Comparison of ENCODE assay signal across 8 mouse cellular contexts in the genomic region with DNA sequence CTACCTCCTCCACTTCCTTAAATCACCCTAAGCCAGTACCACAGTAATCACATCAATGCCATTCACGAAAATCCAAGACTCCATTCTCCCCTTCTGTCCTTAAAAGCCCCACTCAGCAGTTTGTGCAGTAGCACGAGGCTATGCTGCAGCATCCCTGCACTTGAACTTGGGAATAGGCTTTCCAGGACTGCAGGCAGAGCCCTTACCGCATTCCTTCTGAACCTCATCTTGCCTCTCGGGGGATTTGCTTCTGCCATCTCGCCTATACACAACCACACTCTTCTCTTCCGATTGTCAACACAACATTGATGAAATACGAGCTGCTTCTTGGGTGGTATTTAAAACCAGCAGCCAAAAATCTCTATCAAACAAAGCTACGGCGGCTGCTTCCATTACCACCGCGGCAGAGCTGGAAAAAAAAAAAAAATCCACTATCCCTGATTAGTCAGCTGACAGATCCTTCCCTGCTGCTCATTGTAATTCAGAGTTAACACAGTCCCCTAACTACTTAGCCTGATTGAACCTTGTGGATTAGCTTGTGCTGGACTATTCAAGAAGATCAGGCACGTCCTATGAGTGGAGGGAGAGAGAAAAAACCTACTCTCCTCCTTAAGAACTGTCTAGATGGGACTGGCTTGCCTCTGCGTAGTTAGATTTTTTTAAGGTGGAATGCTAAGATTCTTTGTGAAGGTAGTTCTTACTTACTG. TPM values are rescaled to one million over a fixed set of nuclear protein-coding genes. Genes with fewer than 3 reads are reported as not detected.
A peak's percentile ranks its signal among the peaks of the same experiment; 100 is the strongest.
DNase-seq lines count a peak whose midpoint lies in the region; ATAC-seq lines count a peak whose summit lies in the region.

No protein-coding gene starts in this region.

- WGBS in kidney, embryonic 14.5 days = 26% methylated on average over 13 of the region's 13 CpGs
- WGBS in hindbrain, embryonic 14.5 days = 23% methylated on average over 13 of the region's 13 CpGs
- WGBS in midbrain, embryonic 11.5 days = 21% methylated on average over 13 of the region's 13 CpGs

- DNase-seq in kidney, adult 8-10 months = no peak
- DNase-seq in embryo, embryonic 10.5 days (ENCODE audit: low spot score) = peak; percentile 32
- peak; percentile 43 for DNase-seq in hindbrain, embryonic 14.5 days (ENCODE audit: low spot score)
- DNase-seq in midbrain, embryonic 11.5 days (ENCODE audit: low spot score, missing footprints) = no peak
- no peak for DNase-seq in B cell, adult 2 months
- no peak for DNase-seq in adrenal gland, postnatal 36 days

- H3K4me2 ChIP-seq in kidney, embryonic 14.5 days (replicated peaks; ENCODE audit: low read depth, low read length) = peak overlapping the region; percentile 24
- H3K4me2 ChIP-seq in hindbrain, embryonic 14.5 days (replicated peaks) = peak overlapping the region; percentile 43
- H3K4me2 ChIP-seq in midbrain, embryonic 11.5 days = peak overlapping the region; percentile 35; the same call in 1 of the 2 replicates

- H3K4me1 ChIP-seq in kidney, embryonic 14.5 days (ENCODE audit: control insufficient read depth, insufficient read depth, low read length) = no peaks in the 10 kb centered on the region
- no peaks in the 10 kb centered on the region for H3K4me1 ChIP-seq in hindbrain, embryonic 14.5 days (replicated peaks; ENCODE audit: control insufficient read depth, insufficient read depth, low read length)
- H3K4me1 ChIP-seq in midbrain, embryonic 11.5 days (ENCODE audit: control insufficient read depth, insufficient read depth, low read length) = no peaks in the 10 kb centered on the region

- peak overlapping the region; percentile 17; the same call in 1 of the 2 replicates for H3K4me3 ChIP-seq in kidney, embryonic 14.5 days (ENCODE audit: low read length)
- H3K4me3 ChIP-seq in hindbrain, embryonic 14.5 days (replicated peaks; ENCODE audit: low read length) = peak overlapping the region; percentile 33
- no peak overlapping the region for H3K4me3 ChIP-seq in midbrain, embryonic 11.5 days (ENCODE audit: low read depth, low read length)

- no peaks in the 10 kb centered on the region for H3K36me3 ChIP-seq in kidney, embryonic 14.5 days (ENCODE audit: control insufficient read depth, insufficient read depth, low read length)
- H3K36me3 ChIP-seq in hindbrain, embryonic 14.5 days (replicated peaks; ENCODE audit: control insufficient read depth, insufficient read depth) = no peaks in the 10 kb centered on the region
- no peaks in the 10 kb centered on the region for H3K36me3 ChIP-seq in midbrain, embryonic 11.5 days (ENCODE audit: control insufficient read depth, insufficient read depth, low read length)

- H3K9ac ChIP-seq in kidney, embryonic 14.5 days (ENCODE audit: low read depth, low read length) = no peak overlapping the region
- H3K9ac ChIP-seq in hindbrain, embryonic 14.5 days = peak overlapping the region; percentile 57
- no peak overlapping the region; the same call in 1 of the 2 replicates for H3K9ac ChIP-seq in midbrain, embryonic 11.5 days (ENCODE audit: low read length)

- no peak for ATAC-seq in kidney, embryonic 14.5 days (ENCODE audit: low FRiP score, low TSS enrichment)
- ATAC-seq in hindbrain, embryonic 14.5 days (ENCODE audit: low FRiP score) = peak; percentile 78
- peak; percentile 67; the same call in 1 of the 2 replicates for ATAC-seq in midbrain, embryonic 11.5 days (ENCODE audit: low FRiP score)
- ATAC-seq in CD4-positive, CD25-positive, alpha-beta regulatory T cell, adult 4 months = no peak

- no peaks in the 10 kb centered on the region for H3K27me3 ChIP-seq in kidney, embryonic 14.5 days (ENCODE audit: control insufficient read depth, insufficient read depth, low read length)
- H3K27me3 ChIP-seq in hindbrain, embryonic 14.5 days (ENCODE audit: control insufficient read depth, insufficient read depth, low read length) = no peaks in the 10 kb centered on the region
- no peaks in the 10 kb centered on the region for H3K27me3 ChIP-seq in midbrain, embryonic 11.5 days (ENCODE audit: control insufficient read depth, insufficient read depth, low read length)

- H3K27ac ChIP-seq in kidney, embryonic 14.5 days (ENCODE audit: low read depth, low read length) = no peak overlapping the region
- no peak overlapping the region for H3K27ac ChIP-seq in hindbrain, embryonic 14.5 days
- no peak overlapping the region for H3K27ac ChIP-seq in midbrain, embryonic 11.5 days (ENCODE audit: low read depth, low read length)

- H3K9me3 ChIP-seq in kidney, embryonic 14.5 days (ENCODE audit: control insufficient read depth, low read length) = no peaks in the 10 kb centered on the region
- H3K9me3 ChIP-seq in hindbrain, embryonic 14.5 days (ENCODE audit: control insufficient read depth, low read length) = no peaks in the 10 kb centered on the region
- H3K9me3 ChIP-seq in midbrain, embryonic 11.5 days (ENCODE audit: control insufficient read depth, low read length) = no peaks in the 10 kb centered on the region

RNA-seq across cellular contexts. Expression of a gene that starts 31.5 kb away (rescaled TPM):
- polyA plus RNA-seq in kidney, embryonic 14.5 days (2014; fragmentation: Nextera tagmentation; extraction: Ambion mirVana) = 0.79 and 1.9 TPM in 2 replicates
- 3.0 and 3.9 TPM in 2 replicates for polyA plus RNA-seq in hindbrain, embryonic 14.5 days (2014; fragmentation: Nextera tagmentation; extraction: Ambion mirVana)
- polyA plus RNA-seq in midbrain, embryonic 11.5 days (2014; fragmentation: Nextera tagmentation; extraction: Ambion mirVana) = 1.0 and 1.2 TPM in 2 replicates
- not detected for total RNA-seq in adrenal gland, postnatal 36 days (2021)
- not detected for polyA plus RNA-seq in CD4-positive, CD25-positive, alpha-beta regulatory T cell, adult 4 months (2017; shearing (Covaris generic))

Comparison
In these comparisons a context has a peak if more than half of its experiments do, and no peak if none do; other contexts are left out.
1. ATAC-seq: peak in hindbrain, embryonic 14.5 days (single experiment) and midbrain, embryonic 11.5 days (single experiment); none in kidney, embryonic 14.5 days (single experiment) and CD4-positive, CD25-positive, alpha-beta regulatory T cell, adult 4 months (single experiment).
2. DNase-seq: peak in embryo, embryonic 10.5 days (single experiment) and hindbrain, embryonic 14.5 days (single experiment); none in kidney, adult 8-10 months (0 of 2), midbrain, embryonic 11.5 days (single experiment), B cell, adult 2 months (0 of 2) and adrenal gland, postnatal 36 days (0 of 2).
3. Peak in every context shown above with its lines, with median percentiles within 50 percentile points of each other: H3K4me2 ChIP-seq.